Mouse (Mus musculus) spleen, postnatal 36 days (tissue): ENCODE data around the gene Bcl9.

ENCODE experiments used
- DNase-seq, 2 experiments: peaks; one replicate each; pipeline ENCODE4 v3.0.0; 2022; ENCODE audit warnings: low spot score in 2 of 2, mixed read lengths in 1 of 2

Gene Bcl9

DNA sequence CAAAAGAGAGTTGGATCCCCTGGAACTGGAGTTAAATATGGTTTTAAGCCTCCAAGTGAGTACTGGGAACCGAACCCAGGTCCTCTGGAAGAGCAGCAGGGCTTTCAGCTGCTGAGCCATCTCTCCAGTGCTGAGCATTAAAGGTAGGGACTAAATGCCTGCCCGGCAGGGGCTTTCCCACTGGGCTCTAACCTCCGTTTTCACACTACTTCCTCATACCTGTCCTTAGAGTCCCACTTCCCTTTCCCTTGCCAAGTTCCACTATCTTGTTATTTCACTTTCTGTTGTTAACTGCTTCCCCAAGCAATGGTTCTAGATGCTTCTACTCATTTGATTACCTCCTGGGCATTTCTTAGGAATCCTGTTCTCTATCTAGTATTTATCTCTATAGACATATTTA, 65.4 kb downstream of the Bcl9 start:
- DNase-seq, result peak; percentile 57 to 67

DNA sequence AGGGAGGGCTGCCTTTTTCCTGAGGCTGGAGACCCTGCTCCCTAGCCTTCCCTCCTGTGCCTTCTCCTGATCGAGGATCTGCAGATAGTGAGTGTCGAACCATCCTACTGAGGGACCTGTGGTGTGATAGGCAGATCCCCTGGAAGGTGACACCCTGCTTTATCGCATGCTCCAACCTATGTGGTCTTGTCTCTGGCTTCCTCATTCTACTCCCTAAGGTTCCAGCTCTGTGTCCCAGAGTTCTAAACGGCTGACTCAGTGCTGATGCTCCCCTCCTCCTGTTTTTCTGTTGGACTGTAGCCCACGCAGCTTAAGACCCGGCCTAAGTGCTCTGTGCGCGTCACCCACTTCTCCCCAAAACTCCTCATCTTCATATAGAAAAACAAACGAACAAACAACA, 65.9 kb downstream of the Bcl9 start:
- no peak for DNase-seq

DNA sequence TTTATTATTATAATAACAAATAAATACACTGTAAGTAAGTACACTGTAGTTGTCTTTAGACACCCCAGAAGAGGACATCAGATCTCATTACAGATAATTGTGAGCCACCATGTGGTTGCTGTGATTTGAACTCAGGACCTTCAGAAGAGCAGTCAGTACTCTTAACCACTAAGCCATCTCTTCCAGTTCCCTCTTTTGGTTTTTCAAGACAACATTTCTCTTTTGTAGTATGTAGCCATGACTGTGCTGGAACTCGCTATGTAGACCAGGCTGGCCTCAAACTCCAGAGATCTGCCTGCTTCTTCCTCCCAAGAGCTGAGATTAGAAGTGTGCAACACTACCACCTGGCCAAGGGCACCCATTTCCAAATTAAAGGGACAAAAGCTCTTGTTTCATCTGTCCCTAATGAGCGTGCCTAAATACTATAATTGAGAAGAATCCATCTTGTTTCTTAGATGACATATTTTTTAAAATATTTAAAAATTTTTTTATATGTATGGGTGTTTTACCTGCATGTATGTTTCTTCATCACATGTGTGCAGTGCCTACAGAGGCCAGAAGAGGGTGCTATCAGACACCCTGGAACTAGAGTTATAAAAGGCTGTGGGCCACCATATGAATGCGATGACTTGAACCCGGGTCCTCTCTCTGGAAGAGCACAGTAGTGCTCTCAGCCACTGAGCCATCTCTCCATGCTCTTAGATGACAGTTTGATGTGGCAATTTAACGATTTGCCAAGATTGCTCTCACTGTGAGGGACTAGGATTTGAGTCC, 66.9 kb downstream of the Bcl9 start:
- DNase-seq, result no peak

DNA sequence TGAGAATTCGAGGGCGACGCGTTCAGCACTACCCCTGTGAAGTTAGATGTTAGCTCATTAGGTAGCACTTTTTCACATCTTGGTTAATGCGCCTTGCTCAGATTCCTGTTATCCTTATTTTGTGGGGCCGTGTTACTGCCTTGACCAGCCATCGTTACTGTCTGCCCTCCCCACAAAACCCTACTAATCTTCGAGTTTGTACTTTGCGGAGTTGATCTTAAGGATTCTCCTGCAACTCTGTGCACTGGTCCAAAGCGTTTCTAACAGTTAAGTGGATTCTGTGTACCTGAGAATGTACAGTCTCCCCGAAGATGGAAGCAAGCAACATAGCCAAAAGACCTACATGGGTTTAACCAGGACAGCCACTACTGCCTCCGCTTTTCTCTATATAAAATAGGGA, 69.3 kb downstream of the Bcl9 start:
- no peak for DNase-seq

DNA sequence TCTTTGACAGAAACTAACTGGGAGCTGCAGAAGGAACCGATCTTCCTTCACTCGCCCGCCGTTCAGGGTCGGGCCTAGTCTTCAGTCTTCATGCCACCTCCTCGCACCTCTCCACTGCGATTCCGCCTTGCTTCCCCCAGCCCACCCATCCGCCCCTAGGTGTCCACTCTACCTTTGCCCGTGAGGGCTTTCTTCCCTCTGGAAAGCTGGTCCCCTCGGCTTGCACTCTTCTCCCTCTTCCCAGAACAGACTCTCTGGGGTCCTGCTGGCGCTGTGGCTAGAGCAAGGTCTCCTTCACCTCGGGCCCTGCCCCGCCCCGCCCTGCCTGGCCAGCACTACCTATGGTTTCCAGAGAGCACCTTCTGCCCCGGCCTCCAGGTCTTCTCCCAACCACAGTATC, 69.7 kb downstream of the Bcl9 start:
- DNase-seq, result no peak

DNA sequence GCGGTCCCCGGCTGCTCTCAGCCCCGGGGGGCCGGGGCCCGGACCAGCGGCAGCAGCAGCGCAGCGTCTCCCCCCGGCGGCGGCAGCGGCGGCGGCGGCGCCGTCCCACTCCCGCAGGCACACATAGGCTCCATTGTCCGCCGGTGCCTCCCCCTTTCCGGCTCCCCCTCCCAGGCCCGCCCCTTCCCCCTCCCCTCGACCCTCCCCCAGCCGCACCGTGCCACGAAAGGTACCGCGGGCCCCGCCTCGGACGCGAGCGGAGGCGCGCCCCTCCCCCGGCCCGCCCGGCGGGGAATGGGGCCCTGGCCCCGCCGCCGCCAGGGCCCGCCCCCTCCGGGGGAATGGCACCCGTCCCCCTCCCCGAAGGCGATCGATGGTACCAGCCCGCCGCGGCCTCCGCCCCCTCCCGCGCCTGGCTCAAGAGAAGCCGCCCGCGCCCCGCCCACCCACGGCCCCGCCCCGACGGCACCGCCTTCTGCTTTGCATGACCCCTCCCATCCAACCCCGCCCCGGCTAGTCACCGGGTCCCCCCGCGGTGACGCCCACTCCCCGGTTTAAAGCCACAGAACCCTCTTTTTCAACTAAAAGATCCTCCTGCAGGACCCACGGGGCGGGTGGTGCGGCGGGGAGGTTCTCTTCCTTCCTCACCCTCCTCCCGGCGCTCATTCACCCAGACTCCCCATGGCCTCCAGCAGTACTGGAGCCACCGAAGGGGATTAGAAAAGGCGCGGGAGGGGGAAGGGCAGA, 70.3 kb downstream of the Bcl9 start:
- DNase-seq, result peak; percentile 93 to 95

DNA sequence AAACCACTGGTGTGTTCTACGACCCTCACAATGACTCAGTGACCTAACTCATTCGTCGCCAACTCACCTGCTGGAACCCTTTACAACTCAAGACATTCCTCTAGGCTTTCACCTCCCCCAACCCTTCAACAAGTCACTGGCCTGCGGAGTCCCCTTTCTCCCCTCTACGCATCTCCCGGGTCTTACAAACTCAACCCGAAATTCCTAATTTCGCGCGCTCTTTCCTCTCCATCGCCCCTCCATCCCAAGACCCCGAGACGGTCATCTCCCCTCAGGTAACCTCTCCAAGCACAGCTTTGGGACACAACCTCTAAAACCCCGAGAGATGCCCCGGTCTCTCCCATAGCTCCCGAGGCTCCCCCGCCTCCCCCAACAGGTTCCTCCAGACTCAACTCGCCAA, 71.0 kb downstream of the Bcl9 start:
- DNase-seq, result no peak

DNA sequence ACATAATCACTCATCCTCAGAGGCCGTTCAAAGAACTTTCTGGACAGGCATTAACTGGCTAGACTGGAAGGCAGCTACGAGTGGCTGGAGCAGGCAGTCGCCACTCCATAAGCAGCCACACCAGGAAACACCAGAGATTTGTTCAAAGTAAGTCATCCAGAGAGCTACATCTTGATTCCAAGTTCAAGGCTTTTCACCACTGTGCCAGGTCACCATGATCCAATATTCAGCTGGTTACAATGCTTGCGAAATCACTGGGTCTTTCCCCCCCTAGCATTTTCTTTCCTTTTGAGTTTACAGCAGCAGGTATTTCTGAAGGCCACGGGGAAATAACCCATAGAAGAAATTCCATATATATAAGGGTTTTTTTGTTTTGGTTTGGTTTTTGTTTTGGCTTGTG, 72.5 kb downstream of the Bcl9 start:
- DNase-seq, result no peak

DNA sequence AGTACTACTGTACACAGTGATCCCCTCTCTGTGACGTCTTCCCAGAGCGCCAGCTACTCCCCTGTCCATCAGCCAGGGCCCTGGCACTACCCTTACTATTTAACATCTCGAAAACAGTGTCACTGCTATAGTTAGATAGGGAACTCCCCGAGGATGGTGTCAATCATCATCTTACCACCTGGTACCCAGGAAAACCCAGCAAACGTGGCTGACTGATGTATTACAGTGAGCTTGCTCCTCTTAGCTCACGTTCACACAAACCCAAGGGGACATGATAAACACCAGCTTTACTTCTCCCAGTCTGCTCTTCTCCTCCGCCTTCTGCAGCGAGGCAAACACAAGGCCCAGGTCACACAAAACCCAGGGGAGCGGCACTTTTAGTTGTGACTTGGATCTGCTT, 74.5 kb downstream of the Bcl9 start:
- DNase-seq, result no peak

DNA sequence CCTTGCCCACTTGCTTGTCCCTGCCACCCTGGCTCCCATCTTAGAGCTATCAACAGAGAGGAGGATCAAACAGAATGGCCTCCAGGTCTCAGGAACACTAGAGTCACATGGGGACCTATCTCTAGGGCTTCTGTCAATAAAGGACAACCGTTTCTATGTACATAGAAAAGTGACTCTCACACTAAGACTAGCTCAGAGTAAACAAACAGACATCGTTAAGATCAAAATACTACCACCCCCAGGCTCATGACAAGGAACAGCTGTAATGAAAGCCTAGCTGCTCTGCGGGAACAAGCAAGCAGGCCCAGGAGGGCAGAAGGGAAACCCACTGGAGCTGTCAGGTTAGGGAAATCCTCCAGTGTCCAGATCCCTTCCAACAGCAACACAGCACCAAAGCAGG, 82.2 kb downstream of the Bcl9 start:
- DNase-seq, result no peak

DNA sequence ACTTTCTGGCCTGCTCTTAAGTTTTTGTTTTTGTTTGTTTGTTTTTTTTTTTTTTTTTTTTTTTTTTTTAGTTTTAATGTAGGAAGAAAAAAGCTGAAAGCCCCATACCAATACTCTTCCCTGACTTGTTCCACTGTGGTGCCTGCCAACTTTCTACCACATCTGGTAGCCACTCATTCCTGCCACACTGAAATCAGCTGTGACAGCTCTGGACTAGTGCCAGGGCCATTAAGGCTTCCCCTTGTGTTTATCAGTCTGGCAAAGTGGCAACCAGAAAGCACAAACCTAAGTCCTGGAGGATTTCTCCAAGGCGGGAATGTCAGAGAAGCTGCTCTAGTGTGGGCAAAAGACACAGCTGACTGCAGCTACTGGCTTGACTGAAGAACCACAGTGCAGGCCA, 83.3 kb downstream of the Bcl9 start:
- DNase-seq, result no peak

DNA sequence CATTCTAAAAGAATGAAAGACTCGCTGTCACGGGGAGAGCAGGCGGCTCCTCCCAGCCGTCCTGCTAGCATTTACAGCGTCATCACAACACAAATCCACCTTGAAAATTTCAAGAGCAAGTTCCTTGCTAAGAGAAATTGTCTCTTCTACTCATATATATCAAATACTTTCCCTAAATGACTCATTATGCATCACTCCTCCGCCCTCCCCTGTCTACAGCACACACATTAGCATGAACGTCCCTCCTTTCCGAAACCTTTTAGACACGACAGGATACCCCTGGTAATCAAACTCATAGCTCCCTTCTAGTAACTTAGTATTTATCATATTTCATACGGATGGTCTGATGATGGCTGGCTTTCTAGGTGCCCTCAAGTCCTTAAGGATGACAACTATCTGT, 83.8 kb downstream of the Bcl9 start:
- no peak for DNase-seq

DNA sequence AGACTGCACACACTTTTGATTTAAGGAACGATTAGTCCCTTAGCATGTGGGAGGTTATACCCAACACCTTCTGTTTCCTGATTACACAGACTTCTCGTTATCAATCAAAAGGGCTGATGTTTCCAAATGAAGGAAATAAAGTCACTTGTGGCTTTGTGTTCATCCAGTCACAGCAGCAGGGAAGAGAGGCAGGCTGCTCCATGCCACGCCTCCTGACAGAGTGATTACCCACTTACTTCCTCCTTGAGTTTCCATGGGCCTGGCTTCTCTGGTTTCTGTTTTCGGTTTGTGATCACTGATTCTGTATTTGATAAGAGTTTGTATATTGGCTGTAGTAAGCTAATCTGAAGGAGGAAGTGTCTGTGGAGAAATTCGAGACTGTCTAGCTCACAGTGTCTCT, 86.5 kb downstream of the Bcl9 start:
- peak; percentile 43 to 50 for DNase-seq

DNA sequence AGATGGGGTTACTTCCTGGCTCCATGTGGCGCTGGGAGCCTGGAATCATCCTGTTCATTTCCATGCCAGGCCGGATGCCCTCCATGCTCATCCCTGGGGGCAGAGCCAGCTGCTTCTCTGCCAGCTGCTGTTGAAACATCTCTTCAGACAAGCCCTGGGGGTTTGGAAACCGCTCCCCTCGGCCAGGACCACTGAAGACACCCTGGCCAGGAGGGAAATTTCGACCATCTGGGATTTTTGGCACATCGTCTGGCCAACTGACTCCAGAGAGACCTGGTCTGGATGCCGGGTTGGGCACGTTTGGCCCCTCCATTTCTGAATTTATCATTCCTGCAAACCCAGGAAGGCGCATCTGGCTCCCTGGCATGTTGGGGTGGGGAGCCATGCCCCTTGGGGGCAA, 88.4 kb downstream of the Bcl9 start:
- no peak for DNase-seq

DNA sequence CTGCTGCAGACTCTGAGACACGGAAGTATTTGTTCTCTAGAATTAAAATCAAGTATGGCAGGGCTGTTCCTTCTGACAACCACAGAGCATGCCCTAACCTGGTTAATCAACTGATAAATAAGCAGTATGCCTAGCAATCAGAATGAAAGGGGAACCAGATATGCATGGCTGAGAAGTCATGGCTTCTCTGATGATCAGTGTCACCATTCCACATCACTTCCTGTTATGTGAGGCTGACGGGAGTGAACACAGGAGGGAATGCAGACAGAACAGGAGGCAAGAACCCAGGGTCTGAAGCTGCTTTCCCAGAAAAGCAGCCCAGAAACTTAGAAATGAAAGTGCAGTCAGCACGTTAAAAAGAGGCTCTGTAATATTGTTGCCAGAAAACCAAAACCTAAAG, 91.2 kb downstream of the Bcl9 start:
- peak; percentile 45 to 46 for DNase-seq

DNA sequence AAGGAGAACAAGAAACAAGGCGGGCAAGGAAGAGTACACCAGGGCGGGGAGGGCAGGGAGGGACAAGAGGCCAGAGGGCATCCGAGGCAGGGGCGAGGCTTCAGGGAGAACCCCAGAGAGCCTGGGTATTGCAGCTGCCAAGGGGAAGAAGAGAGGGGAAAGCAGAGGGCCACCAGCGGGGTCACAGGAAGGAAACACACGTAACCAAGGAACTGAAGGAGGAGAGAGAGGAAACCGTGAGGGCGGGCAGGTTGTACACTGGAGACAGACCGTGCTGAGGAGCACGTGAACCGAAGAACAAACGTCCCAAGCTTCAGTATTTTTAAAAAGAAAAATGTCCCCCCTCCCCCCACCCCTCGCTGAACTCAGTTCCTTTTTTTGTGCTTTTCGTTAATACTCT, 93.8 kb downstream of the Bcl9 start:
- DNase-seq, result peak; percentile 76 to 78

DNA sequence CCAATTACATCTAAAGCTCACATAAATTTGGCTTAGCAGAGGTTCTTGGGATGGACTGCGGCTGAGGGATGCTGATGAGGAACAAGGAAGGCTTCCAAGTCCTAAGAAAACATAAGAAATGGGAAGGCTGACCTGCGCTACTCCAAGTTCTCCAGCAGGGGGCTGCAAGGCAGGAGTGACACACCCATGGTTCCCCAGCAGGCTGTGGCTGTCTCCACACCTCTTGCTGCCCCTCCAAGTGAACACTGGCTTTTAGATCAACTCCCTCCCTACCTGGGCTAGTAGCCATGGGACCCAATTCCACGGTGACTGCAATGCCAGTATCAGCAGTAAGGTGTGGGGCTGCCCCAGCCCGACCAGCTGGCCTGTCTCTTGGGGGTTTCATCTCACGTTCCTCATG, 95.8 kb downstream of the Bcl9 start:
- DNase-seq, result peak; percentile 45 to 56

DNA sequence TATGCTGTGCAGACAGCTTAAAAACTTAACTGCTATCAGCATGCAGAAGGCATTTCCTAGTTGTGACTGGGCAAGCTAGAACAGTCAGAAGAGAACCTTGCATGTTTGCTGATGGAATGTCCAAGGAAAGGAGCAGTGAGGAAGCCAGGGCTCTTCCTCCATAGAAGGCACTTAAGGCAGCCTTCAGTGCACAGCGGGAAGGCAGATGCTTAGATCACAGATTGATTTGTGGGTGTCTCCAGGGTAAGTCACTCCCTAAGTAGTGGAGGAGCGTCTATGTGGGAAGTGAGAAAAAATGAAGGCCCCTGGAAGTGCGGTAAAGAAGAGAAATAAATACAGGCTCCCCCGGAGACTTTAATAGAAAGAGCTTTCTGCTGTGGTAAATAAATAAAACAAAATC, 98.5 kb downstream of the Bcl9 start:
- DNase-seq, result no peak

DNA sequence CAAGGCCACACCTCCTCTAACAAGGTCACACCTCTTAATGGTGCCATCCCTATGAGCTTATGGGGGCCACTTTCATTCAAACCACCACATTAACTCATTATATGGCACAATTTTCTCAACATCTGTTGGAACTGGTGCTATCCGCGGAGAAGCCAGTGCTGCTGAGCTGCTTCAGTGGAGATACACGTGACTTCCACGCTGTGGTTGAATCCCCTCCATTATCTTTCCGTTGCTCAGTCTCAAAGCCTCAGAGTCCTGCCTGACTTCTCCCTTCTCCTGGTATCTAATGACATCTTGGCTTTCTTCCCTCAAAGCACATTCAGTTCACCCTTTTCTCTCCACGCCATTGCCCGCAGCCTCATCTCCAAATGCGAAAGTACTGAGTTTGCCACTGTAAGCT, 101.1 kb downstream of the Bcl9 start:
- DNase-seq, result no peak

DNA sequence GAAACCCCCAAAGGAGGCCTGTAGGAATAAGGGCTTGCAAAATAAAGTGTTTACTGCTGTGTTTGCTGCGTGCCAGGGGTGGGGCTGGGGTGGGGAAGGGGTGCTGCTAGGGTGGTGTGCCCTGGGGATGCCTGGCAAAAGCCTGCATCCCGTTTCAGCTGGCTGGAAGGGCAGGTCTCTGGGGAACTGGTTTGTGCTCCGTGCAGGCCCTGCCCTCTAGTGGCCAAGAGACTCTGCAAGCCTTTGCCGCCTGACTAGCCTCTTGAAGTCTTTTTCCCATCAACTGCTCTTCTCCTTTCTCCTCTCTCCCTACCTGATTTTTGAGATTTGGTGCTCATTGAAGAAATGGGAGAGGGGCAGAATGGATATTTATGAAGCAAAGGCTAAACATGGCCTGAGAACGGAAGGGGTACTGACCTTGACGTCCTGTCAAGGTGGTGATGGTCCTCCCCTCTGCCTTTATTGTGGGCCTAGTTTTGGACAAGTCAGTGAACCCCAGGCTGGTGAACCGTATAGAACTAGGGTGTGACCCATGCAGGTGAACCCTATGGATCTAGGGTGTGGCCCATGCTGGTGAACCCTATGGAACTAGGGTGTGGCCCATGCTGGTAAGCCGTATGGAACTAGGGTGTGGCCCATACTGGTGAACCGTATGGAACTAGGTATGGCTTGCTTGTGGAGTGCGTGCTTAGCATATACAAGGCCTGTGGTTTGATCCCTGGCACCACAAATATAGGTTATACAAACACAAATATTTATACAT, 112.4 kb downstream of the Bcl9 start:
- peak; percentile 34 to 36 for DNase-seq

DNA sequence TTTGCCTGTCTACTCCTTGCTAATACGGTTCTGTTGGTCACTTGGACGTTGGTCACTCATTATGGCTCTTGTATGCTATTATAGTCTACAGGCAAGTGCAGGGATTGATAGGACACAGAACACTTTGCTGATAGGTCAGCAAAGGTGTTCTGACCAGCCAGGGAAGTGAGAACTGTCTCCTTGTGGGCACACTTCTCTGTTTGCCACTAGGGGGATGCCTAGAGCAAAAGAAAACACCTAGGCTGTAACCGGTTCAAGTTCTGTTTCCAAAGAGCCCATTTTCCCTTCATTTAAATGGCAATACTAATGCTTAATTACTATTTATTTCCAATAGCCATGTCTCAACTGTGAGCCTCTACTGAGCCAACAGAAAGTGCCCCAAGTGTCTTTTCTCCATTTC, 113.9 kb downstream of the Bcl9 start:
- DNase-seq, result peak in 1 of 2 experiments; percentile 26

DNA sequence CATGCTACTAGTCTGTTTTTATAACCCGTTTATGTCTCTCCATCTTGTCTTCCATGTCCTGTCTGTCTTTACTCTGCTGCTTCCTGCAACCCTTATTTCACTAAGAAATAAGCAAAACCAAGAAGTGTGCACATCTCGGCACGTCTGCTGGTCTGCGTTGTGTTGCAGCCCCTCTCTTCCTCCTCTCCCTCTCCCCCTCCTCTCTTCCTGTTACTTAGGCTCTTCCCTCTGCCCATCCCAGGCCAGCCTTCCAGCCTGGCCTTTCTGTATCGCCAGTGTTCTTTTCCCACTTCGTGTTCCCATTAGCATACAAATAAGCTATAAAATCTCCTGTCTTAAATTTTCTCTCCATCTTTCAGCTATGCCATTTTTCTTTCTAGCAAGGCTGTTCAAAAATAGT, 117.2 kb downstream of the Bcl9 start:
- no peak for DNase-seq

DNA sequence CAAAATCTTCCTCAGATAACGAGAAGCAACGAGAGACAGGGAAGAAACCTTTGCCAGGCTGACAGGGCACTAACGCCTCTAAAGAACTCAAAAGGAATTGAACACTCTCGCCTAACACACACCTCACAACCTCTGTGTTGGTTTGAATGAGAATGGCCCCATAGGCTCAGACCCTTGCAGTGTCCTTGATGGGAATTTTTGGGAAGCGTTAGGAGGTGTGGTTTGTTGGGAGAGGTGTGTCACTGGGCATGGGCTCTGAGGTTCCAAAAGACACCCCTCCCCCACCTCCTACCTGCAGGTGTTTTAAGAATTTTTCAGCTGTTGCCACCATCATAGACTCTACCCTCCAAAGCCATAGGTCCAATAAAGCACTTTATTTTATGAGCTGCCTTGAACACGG, 118.8 kb downstream of the Bcl9 start:
- DNase-seq, result no peak
